Mouse (Mus musculus) G1E (cell line): ENCODE results near the gene Frrs1. TPM values are rescaled to one million over a fixed set of nuclear protein-coding genes. Genes with fewer than 3 reads are reported as not detected.
"Not testable (repeated sequence)": the region's sequence is repeated elsewhere in the genome, so short reads cannot be mapped to it uniquely, and the experiment has no call there.

ENCODE experiments used
- ATAC-seq: 2 replicates; pipeline ENCODE4 v1.8.0; 2016; ENCODE audit warnings: mild to moderate bottlenecking; ENCODE audit not compliant: insufficient number of reproducible peaks, poor library complexity, low FRiP score, severe bottlenecking; ENCODE audit errors: extremely low read depth
- DNase-seq: peaks from one replicate; pipeline ENCODE4 v3.0.0; 2012; ENCODE audit warnings: low spot score
- H3K27me3 ChIP-seq: 2 replicates; pipeline ENCODE4 v1.6.1; 2012; ENCODE audit warnings: mild to moderate bottlenecking, low read length, inconsistent platforms; ENCODE audit not compliant: insufficient read depth
- H3K36me3 ChIP-seq: replicated peaks from 2 replicates; pipeline ENCODE3; 2012; ENCODE audit warnings: mild to moderate bottlenecking, inconsistent platforms
- H3K4me1 ChIP-seq: 2 replicates; pipeline ENCODE4 v1.6.1; 2012; ENCODE audit warnings: low read depth, low read length, inconsistent platforms, mixed read lengths; ENCODE audit not compliant: insufficient read depth
- H3K4me3 ChIP-seq: 2 replicates; pipeline ENCODE4 v1.5.1; 2012; ENCODE audit warnings: low read depth, mild to moderate bottlenecking, inconsistent platforms, low read length, moderate library complexity, mixed read lengths
- H3K9me3 ChIP-seq: replicated peaks from 2 replicates; pipeline ENCODE4 v1.6.1; 2012; ENCODE audit warnings: inconsistent platforms
- CTCF ChIP-seq: IDR thresholded peaks from 2 replicates; pipeline ENCODE4 v1.5.1; 2012; ENCODE audit warnings: low read depth, low read length, inconsistent platforms, mixed read lengths
- GATA1 ChIP-seq: IDR thresholded peaks from 2 replicates; pipeline ENCODE4 v1.6.1; 2012; ENCODE audit warnings: borderline replicate concordance, low read length, inconsistent platforms, mixed read lengths
- GATA2 ChIP-seq: IDR thresholded peaks from 2 replicates; pipeline ENCODE4 v1.6.1; 2012; ENCODE audit warnings: low read depth, low read length, inconsistent platforms, borderline replicate concordance
- POLR2AphosphoS5 ChIP-seq: IDR thresholded peaks from 2 replicates; pipeline ENCODE4 v1.6.1; 2012; ENCODE audit warnings: low read depth, low read length, inconsistent platforms; ENCODE audit not compliant: insufficient replicate concordance
- TAL1 ChIP-seq: conservative IDR thresholded peaks from 2 replicates; pipeline ENCODE4 v1.6.1; 2012; ENCODE audit warnings: low read depth, low read length, inconsistent platforms, mixed read lengths
- polyA plus RNA-seq: library from polyadenylated mRNA; stranded (reverse); fragments of >175 nt; gene quantifications from 2 replicates; pipeline ENCODE4 v1.2.3, GENCODE M21; 2012
- total RNA-seq, 2 experiments: library from RNA; stranded (forward) in 1 of 2; stranded (reverse) in 1 of 2; fragments of 200-1000 nt in 1 of 2; fragments of >200 nt in 1 of 2; fragmentation: Nextera tagmentation in 1 of 2; gene quantifications; 2 replicates each; pipeline ENCODE4 v1.2.3; 2014 to 2017

Gene Frrs1
- total RNA-seq (2014; fragmentation: Nextera tagmentation) (99.0 and 105 TPM in 2 replicates), total RNA-seq (2017) (33.5 and 37.1 TPM in 2 replicates), polyA plus RNA-seq (8.7 and 26.1 TPM in 2 replicates)

GRCm38 (mm10) chr3:116858941-116859685 lies at the start of gene Frrs1:
Frrs1 (plus strand) TSS chr3:116859464.
- peaks cover 1% of the 10 kb centered on the region for H3K36me3 ChIP-seq
- no peaks in the 10 kb centered on the region for H3K27me3 ChIP-seq
- H3K9me3 ChIP-seq = no peaks in the 10 kb centered on the region
- peaks cover 35% of the 10 kb centered on the region for H3K4me1 ChIP-seq
- ATAC-seq (peak; percentile 84), DNase-seq (peak; percentile 67)
- TF ChIP-seq GATA1 (no peak), TAL1 (peak; percentile 92)
- H3K4me3 ChIP-seq = peak within 1 kb of the TSS; percentile 80

GRCm38 (mm10) chr3:116810351-116810750 lies 48.9 kb upstream of the Frrs1 start:
- H3K4me3 ChIP-seq, DNase-seq, H3K9me3 ChIP-seq, ATAC-seq, H3K27me3 ChIP-seq: not testable (repeated sequence)
- peaks cover 35% of the 10 kb centered on the region for H3K4me1 ChIP-seq
- peaks cover 19% of the 10 kb centered on the region for H3K36me3 ChIP-seq

- Histone ChIP-seq H3K9me3 (no peaks in the 10 kb centered on the region), H3K27me3 (peaks cover 22% of the 10 kb centered on the region), H3K4me3 (no peak overlapping the region), H3K4me1 (peaks cover 22% of the 10 kb centered on the region), H3K36me3 (peaks cover 8% of the 10 kb centered on the region)
- no peak for DNase-seq
- no peak for ATAC-seq
- TF ChIP-seq POLR2AphosphoS5 (no peak), GATA2 (no peak), GATA1 (no peak), CTCF (no peak), TAL1 (no peak)
These were observed 46.3 kb upstream of the Frrs1 start for GRCm38 (mm10) chr3:116812946-116813345.

DNA sequence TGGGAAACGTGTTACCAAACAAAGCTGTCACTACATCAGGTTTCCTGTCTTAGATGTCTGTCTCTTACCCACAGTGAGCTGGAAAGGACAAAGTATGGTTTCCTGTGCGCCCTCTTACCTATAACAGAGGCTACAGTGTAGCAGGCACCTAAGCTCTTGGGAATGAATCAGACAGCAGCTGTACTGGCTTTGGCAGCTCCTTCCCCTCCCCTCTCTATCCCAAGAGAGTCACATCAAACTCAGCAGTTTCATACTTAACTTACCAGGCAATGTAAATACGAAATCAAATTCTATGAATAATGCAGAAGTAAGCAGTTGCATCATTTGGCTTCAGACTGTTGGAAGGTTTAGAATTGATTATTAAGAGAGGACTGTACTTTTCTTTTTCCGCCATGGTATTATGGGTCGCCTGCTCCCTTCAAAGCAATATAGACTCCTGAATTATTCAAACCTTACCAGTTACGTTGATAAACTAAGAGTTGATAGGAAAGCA lies 43.9 kb upstream of the Frrs1 start:
- ATAC-seq (no peak), DNase-seq (no peak)
- TF ChIP-seq TAL1 = no peak
- no peak for TF ChIP-seq GATA2
- no peak for TF ChIP-seq GATA1
- no peak for TF ChIP-seq POLR2AphosphoS5
- TF ChIP-seq CTCF = no peak

DNA sequence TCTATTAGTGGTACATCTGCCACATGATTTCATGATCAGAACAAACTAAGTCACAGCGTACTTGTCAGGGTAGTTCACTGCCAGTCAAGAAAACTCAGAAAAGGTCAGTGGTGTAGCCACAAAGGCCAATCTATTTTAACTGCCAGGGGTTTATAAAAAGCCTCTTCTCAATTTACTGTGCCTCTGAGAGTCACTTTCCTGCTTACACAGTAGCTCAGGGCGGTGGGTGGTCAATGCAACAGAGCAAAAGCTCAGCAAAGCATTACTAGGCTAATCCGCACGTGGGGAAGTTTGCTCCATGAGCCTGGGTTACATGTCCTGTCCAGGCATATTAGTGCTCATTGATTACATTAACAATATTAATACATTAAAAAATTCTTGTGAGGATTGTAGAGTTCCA lies 43.3 kb upstream of the Frrs1 start:
- TF ChIP-seq CTCF = no peak
- no peak for TF ChIP-seq GATA1
- TF ChIP-seq POLR2AphosphoS5 = no peak
- no peak for TF ChIP-seq TAL1
- no peak for TF ChIP-seq GATA2
- Histone ChIP-seq H3K4me3 (no peak overlapping the region), H3K9me3 (no peaks in the 10 kb centered on the region), H3K36me3 (no peaks in the 10 kb centered on the region), H3K4me1 (peaks cover 8% of the 10 kb centered on the region), H3K27me3 (peaks cover 22% of the 10 kb centered on the region)
- no peak for ATAC-seq
- no peak for DNase-seq

More for the DNA sequence above, 43.9 kb upstream of the Frrs1 start:
- Histone ChIP-seq H3K4me3 (no peak overlapping the region), H3K36me3 (no peaks in the 10 kb centered on the region), H3K4me1 (peaks cover 8% of the 10 kb centered on the region), H3K27me3 (peaks cover 22% of the 10 kb centered on the region), H3K9me3 (no peaks in the 10 kb centered on the region)

DNA sequence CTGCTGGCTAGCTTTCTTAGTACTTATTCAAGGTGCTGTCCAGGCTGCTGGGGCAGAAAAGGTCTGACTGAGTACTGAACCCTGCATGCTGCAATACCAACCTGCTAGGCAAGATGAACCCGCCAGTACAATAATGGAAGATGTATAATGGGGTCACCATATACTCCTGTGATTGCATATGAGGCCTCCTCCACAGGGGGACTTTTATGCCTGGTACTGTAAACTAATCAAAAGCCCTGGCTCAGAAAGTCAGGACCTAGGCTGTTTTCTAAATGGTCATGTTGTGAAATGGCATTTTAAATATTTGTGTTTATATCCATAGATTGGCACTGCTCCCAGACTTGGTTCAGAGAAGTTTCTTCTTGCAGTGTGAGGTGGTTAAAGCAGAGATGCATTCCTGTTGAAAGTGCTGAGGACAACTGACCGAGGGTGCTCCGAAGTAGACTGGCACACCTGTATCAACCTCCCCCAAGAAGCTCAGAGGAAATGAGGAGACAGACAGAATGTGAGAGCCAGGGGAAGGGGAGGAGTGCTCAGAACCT lies 42.5 kb upstream of the Frrs1 start:
- Histone ChIP-seq H3K27me3 (peaks cover 22% of the 10 kb centered on the region), H3K9me3 (no peaks in the 10 kb centered on the region), H3K4me1 (peaks cover 8% of the 10 kb centered on the region), H3K36me3 (no peaks in the 10 kb centered on the region), H3K4me3 (no peak overlapping the region)
- DNase-seq = no peak
- ATAC-seq = no peak
- no peak for TF ChIP-seq TAL1
